Mouse (Mus musculus): ENCODE data around the gene Natd1. TPM values are rescaled to one million over a fixed set of nuclear protein-coding genes. Genes with fewer than 3 reads are reported as not detected.
A peak's percentile ranks its signal among the peaks of the same experiment; 100 is the strongest.

Gene Natd1
- 10 to 100 TPM; 10.6 to 11.8 TPM for total RNA-seq (2021)
- long read RNA-seq, experiment 1, full-length matches to known transcripts: 14 of 22 reads
- long read RNA-seq, experiment 1, partial matches to known transcripts: 1 of 22 reads
- long read RNA-seq, experiment 1, other reads (novel, unspliced or antisense): 7 of 22 reads
- long read RNA-seq, experiment 2, full-length matches to known transcripts: 18 of 21 reads
- long read RNA-seq, experiment 2, partial matches to known transcripts: 0 of 21 reads
- long read RNA-seq, experiment 2, other reads (novel, unspliced or antisense): 3 of 21 reads

DNA sequence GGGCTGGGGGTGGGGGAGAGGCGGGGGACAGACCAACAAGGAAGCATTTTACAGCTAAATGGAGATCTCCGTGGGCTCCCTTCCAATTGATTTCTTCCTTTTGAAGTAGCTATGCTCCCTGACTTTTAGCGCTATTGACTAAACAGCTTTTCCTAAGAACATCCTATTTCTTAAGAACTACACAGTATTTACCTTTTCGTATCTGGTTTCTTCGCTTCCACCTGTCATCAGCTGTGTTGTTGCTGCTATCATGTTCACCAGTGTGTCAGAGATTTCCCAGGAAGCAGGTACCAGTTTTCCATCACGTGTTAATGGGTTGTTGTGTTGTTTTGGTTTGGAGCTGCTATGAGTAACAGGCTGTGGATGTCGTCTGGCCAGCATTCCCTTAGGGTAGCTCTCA, at the start of gene Natd1:
Gene Natd1 (minus strand): TSS at position 260 of the 400 bp plus-strand sequence.
- DNase-seq (ENCODE audit: low spot score in 2 of 2): no peak
- intact Hi-C loops (cut with DNase I): no loop called here

GRCm38 (mm10) chr11:60962709-60963108, 48.2 kb upstream of the Natd1 start:
- intact Hi-C loops (cut with DNase I): no loop called here
- no peak for DNase-seq (ENCODE audit: low spot score in 2 of 2)

- intact Hi-C loops (cut with DNase I): no loop called here
- no peak for DNase-seq (ENCODE audit: low spot score in 2 of 2)
Observed at GRCm38 (mm10) chr11:60961176-60961575, 46.6 kb upstream of the Natd1 start.

DNA sequence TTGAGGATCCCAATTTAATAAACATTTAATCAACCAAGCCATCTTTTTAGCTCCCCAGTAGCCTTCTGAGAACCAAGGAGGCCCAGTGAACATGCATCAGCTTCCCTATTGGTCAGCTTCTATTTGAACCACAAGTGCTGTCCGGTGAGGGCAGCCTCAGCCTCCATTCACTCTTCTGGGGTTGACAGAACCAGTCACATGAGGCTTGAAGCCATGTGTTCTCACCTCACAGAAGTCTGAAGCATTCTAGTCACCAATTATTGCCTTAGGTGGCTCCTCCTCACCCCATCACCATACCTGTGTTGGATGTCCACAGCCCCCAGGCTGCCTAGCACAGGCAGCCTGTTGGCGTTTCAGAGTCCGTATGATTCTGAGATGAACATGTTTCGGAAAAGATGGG, 44.4 kb upstream of the Natd1 start:
- no peak for DNase-seq (ENCODE audit: low spot score in 2 of 2)
- intact Hi-C loops (cut with DNase I): no loop called here

- DNase-seq (ENCODE audit: low spot score in 2 of 2): no peak
- intact Hi-C loops (cut with DNase I): no loop called here
Observed at GRCm38 (mm10) chr11:60955621-60956383, 41.3 kb upstream of the Natd1 start.

DNA sequence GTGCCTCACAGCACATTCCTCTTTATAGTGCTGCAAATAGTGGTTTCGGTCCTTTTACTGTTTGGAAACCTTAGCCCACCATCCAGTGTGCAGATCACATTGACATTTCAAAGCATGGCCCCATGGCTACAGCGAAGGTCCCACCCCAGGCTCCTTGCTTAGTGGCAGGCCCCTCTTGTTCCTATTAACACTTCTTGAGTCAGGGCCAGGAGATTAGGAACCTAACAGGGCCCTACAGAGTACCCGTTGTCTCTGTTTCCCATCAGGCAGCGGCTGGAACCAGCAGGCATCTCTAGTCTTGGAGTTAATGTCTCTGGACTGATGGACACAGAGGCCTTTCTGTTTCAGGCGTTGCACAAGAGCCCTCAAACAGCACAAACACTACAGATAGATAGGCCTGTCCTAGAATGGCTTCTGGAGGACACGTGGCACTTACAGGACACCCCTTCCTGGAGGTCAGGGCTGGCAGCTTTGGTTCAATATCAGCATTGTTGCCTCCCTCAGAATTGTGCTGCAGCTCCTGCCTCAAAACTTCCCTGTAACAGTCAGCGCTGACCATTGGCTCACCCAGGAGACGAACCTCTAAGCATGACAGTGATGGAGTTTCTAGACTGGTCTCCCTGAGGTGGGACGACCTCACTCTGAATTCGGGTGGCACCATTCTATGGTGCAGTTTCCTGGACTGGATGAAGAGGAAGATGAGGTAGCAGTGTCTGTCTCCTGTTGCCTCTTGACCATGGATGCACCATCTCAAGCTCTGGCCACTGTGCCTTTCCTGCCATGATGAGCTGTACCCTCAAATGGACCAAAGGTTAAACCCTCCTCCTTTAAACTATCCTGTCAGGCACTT, 39.9 kb upstream of the Natd1 start:
- intact Hi-C loops (cut with DNase I): loop anchor here (1.0 to 5.0 kb wide), 2 partner anchors 88 to 137 kb away; no protein-coding TSS in a partner anchor
- DNase-seq (ENCODE audit: low spot score in 2 of 2): no peak

DNA sequence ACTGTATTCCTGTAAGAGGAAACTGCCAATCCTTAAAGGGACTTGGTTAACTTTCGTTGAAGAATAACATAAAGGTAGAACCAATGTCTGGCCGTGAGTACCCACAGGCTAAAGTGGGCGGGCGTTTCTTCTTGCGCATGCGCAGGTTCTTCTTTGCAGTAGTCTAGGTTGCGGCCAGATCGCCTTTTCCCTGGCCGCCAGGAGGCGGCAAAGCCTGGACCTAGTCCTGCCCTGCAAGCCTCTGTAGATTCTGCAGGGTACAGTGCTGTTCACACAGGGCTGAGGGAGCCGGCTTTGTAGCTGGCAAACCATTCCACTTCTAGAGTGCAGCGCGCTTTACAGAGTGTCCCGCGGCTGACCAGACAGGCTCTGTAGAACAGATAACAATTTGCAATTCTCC, 39.3 kb upstream of the Natd1 start:
- peak; percentile 89 to 93 for DNase-seq (ENCODE audit: low spot score in 2 of 2)
- intact Hi-C loops (cut with DNase I): loop anchor here (1.0 to 5.0 kb wide), 2 partner anchors 88 to 137 kb away; no protein-coding TSS in a partner anchor

DNA sequence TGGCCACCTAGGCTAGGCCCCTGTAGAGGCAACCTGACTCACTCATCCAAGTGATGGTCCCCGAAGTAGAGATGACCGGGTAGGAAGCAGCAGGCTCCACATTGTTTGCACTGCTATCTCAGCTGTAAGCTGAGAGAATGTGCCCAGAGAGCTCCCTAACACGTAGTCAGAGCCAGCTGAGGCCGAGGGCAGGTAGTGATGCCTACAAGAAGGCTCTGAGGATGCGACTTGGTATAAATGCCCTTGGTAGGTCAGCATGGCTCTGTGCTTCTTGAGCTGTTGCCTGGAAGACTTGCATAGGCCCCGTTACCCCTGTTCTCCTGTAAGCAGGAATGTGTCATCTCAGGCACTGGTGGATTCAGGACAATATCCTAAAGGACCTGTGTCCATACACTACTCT, 38.4 kb upstream of the Natd1 start:
- no peak for DNase-seq (ENCODE audit: low spot score in 2 of 2)
- intact Hi-C loops (cut with DNase I): loop anchor here (5.0 kb wide), 1 partner anchor 89 kb away; no protein-coding TSS in a partner anchor

DNA sequence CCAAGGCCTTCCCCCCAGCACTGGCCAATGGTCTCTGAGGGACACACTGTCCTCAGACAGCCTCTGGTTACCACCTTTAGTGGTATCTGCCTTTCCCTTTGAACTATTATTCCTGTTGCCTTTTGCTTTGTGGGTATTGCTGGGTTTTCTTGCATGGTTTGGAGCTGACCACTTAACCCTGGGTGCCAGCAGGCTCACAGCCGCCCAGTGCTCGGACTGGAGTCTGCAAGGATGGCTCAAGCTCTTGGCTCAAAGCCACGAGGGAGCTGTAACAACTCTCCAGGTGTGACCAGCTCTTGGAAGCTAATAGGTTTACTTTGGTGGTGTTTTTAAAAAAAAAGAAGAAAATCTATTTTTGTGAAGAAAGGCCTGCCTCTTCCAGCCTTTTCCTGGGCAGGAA, 37.8 kb upstream of the Natd1 start:
- intact Hi-C loops (cut with DNase I): loop anchor here (5.0 kb wide), 1 partner anchor 90 kb away; no protein-coding TSS in a partner anchor
- no peak for DNase-seq (ENCODE audit: low spot score in 2 of 2)

GRCm38 (mm10) chr11:60951896-60952295, 37.3 kb upstream of the Natd1 start:
- intact Hi-C loops (cut with DNase I): loop anchor here (5.0 kb wide), 1 partner anchor 90 kb away; no protein-coding TSS in a partner anchor
- DNase-seq (ENCODE audit: low spot score in 2 of 2): no peak

GRCm38 (mm10) chr11:60945003-60945402, 30.5 kb upstream of the Natd1 start:
- DNase-seq (ENCODE audit: low spot score in 2 of 2): no peak
- intact Hi-C loops (cut with DNase I): no loop called here

DNA sequence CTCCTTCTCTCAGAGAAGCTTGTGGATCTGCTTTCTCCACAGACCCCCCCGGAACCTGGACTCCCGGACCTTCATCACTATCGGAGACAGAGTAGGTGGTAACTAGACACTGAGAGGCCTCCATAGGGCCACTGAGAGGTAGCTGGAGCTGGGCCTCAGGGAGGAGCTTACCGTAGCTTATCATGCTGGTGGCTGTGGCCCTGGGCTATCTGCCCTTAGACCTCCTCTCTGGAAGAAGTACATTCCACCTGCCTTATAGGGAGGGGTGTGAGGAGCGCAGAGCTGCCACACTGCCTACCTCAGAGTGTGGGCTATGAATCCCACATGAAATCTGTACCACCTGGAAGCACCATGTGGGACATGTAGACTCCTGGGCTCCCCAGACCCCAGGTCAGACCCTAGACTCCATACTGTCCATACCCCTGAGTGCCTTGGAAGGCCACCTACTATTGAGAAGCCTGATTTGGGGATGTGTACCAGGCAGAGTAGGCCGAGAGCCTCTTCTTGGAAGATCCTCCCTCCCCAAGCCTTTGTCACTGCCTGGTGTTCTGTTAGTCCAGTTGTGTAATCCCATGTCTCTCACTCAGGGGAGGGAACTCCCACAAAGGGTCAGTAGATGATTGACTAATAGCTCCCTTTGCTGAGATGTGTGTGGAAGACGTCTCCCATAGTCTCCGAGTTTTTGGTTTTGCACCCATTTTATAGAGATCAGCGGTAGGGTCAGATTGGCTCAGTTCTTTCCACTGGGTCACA, 27.9 kb upstream of the Natd1 start:
- intact Hi-C loops (cut with DNase I): no loop called here
- DNase-seq (ENCODE audit: low spot score in 2 of 2): no peak

DNA sequence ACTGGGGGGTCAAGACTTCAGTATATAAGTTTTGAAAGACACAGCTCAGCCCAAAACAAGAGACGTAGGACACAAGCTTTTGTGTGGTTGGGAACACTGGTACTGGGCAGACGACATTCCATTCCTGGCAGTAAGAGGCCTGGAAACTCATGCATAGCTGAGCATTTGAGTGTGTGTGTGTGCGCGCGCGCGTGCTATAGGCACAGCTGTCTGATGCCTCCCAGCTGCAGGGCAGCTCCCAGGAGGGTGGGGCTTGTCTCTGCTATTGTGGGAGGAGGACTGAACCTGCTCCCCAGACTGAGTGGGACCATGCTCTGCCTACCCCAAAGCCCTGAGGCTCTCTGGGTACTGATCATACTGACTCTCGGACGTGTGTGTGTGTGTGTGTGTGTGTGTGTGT, 26.8 kb upstream of the Natd1 start:
- no peak for DNase-seq (ENCODE audit: low spot score in 2 of 2)
- intact Hi-C loops (cut with DNase I): no loop called here

DNA sequence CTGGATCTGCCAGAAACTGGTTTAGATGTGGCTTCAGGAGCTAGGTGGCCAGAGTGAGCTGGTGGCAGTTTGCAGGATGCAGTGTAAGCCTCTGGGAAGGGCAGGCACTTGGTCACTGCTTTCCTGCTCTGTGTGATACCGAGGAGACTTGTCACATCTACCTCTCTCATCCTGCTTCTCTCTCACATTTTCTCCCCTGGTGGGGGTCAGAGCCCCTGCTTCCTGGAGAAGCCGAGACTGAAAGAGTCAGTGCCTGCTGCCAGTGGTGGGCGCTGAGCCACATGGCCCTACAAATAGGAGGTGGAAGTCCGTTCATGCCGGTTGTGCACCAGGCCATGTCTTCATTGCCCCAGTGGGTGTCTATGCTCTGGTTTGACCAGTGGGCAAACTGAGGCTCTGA, 26.0 kb upstream of the Natd1 start:
- DNase-seq (ENCODE audit: low spot score in 2 of 2): no peak

GRCm38 (mm10) chr11:60939487-60939886, 24.9 kb upstream of the Natd1 start:
- DNase-seq (ENCODE audit: low spot score in 2 of 2): no peak
- intact Hi-C loops (cut with DNase I): no loop called here

More for the DNA sequence above, 26.0 kb upstream of the Natd1 start:
- intact Hi-C loops (cut with DNase I): no loop called here

GRCm38 (mm10) chr11:60937611-60938010, 23.1 kb upstream of the Natd1 start:
- intact Hi-C loops (cut with DNase I): no loop called here
- DNase-seq (ENCODE audit: low spot score in 2 of 2): no peak

- DNase-seq (ENCODE audit: low spot score in 2 of 2): no peak
- intact Hi-C loops (cut with DNase I): no loop called here
Observed at GRCm38 (mm10) chr11:60935975-60936373, 21.4 kb upstream of the Natd1 start.

GRCm38 (mm10) chr11:60935326-60935974, 20.9 kb upstream of the Natd1 start:
- intact Hi-C loops (cut with DNase I): no loop called here
- DNase-seq (ENCODE audit: low spot score in 2 of 2): peak; percentile 43 to 54

DNA sequence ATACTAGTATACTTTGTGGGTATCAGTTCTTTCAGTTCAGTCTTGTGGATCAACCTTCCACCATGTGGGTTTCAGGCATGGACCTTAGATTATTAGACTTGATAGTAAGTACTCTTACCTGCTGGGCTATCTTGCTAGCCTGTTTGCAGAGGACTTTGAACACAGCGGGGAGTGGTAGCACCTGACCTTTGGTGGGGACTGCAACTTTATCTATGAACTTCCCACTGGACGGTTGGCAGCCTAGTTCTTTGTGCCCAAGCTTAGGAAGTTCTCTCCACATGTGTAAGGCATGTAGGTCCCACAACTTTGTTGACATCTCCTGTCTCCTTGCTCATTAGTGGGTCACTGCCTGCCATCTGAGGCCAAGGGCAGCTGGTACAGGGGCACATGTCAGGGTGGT, 20.2 kb upstream of the Natd1 start:
- intact Hi-C loops (cut with DNase I): loop anchor here (5.0 kb wide), 1 partner anchor 158 kb away; no protein-coding TSS in a partner anchor

More for the DNA sequence above, 20.2 kb upstream of the Natd1 start:
- DNase-seq (ENCODE audit: low spot score in 2 of 2): no peak

Measured in left cerebral cortex, postnatal 14 days (tissue).